Mouse (Mus musculus) layer of hippocampus, adult 9-10 months (tissue): Measurements from ENCODE around the gene Gif.

Experiments used
- DNase-seq: peaks from one replicate; pipeline ENCODE4 v3.0.0; 2022; ENCODE audit warnings: low spot score

Gif gene

GRCm38 (mm10) chr19:11794447-11794846 is 47.1 kb downstream of the Gif start:
- no peak for DNase-seq

- no peak for DNase-seq
Measured at GRCm38 (mm10) chr19:11800531-11801315, 53.4 kb downstream of the Gif start.

GRCm38 (mm10) chr19:11804423-11804822 is 57.1 kb downstream of the Gif start:
- no peak for DNase-seq

GRCm38 (mm10) chr19:11807251-11807650 is 59.9 kb downstream of the Gif start:
- DNase-seq: no peak

GRCm38 (mm10) chr19:11807822-11808221 is 60.5 kb downstream of the Gif start:
- no peak for DNase-seq

GRCm38 (mm10) chr19:11808452-11808851 is 61.1 kb downstream of the Gif start:
- no peak for DNase-seq

GRCm38 (mm10) chr19:11810003-11810758 is 62.8 kb downstream of the Gif start:
- DNase-seq: no peak

GRCm38 (mm10) chr19:11810856-11811255 is 63.5 kb downstream of the Gif start:
- no peak for DNase-seq

- DNase-seq: no peak
Measured at GRCm38 (mm10) chr19:11811688-11812365, 64.5 kb downstream of the Gif start.
